Mouse (Mus musculus): Measurements from ENCODE around the gene P2ry6. TPM values are rescaled to one million over a fixed set of nuclear protein-coding genes. Genes with fewer than 3 reads are reported as not detected.

P2ry6 gene
- 2.3 TPM for polyA plus RNA-seq (2015; fragmentation: Illumina TruSeq; extraction: RNeasy Lipid Tissue Mini Kit (QIAGEN cat#74804); ENCODE audit: low read depth, low replicate concordance)

GRCm38 (mm10) chr7:100974135-100974903, at the start of gene P2ry6:
P2ry6 (minus strand) TSS chr7:100974649.

DNA sequence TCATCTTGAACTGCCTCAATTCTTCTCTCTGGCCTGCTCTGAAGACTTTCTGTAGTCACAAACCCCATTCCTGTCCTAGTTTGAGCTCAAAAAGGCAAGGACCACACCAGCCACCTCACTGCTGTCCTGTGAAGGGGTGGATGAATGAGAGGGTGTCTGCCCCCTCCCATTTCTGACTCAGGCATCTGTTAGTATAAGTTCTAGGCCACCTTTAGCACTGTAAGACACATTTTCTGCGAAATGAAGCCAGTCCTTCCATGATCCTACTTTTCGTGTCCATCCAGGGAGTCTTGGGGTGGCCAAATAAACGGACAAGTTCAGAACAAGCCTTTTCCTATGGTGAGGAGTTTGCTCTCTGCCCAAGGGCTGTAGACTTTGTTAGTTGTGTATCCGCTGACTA, 38.1 kb upstream of the P2ry6 start, which contains the start of gene P2ry2:
P2ry2 (minus strand) TSS at position 326 of the 400 bp plus-strand sequence.

DNA sequence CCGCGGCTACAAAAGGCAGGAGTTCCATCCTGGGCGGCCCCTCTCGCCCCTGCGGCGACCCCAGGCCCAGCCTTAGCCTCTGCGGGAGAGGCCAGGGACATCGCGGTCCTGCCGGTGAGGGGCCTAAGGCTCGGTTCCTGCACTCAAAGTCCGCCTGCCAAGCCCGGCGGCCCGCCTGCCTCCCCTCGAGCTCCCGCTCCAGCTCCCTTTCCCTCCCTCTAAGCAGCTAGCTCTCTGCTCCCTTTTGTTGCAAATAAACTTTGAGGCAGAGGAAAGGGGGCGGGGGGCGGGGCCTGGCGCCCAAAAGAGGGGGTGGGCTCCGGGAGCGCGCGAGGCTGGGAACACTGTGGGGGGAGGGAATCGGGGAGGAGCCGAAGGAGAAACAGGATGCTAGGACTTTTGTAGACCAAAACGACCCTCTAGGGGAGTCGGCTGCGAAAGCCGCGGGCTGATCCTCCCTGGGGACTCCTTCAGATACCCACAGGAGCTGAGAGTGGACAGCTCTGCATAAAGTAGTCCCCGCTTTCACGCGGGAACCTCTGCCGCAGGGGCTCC, 42.4 kb downstream of the P2ry6 start, which contains the start of gene Arhgef17:
Arhgef17 (minus strand) TSS at position 182 of the 555 bp plus-strand sequence.

Other genes with a start within 250 kb of the P2ry6 start
- gene Relt, start 111.2 kb downstream of the P2ry6 start, polyA plus RNA-seq (2015; fragmentation: Illumina TruSeq; extraction: RNeasy Lipid Tissue Mini Kit (QIAGEN cat#74804); ENCODE audit: low read depth, low replicate concordance), result 23.3 TPM
- 89.1 TPM for gene Arhgef17, start 42.5 kb downstream of the P2ry6 start, polyA plus RNA-seq (2015; fragmentation: Illumina TruSeq; extraction: RNeasy Lipid Tissue Mini Kit (QIAGEN cat#74804); ENCODE audit: low read depth, low replicate concordance)
- 0.71 TPM for gene P2ry2, start 38.2 kb upstream of the P2ry6 start, polyA plus RNA-seq (2015; fragmentation: Illumina TruSeq; extraction: RNeasy Lipid Tissue Mini Kit (QIAGEN cat#74804); ENCODE audit: low read depth, low replicate concordance)
- gene Fchsd2, start 118.2 kb upstream of the P2ry6 start, polyA plus RNA-seq (2015; fragmentation: Illumina TruSeq; extraction: RNeasy Lipid Tissue Mini Kit (QIAGEN cat#74804); ENCODE audit: low read depth, low replicate concordance), result 26.3 TPM

All from brain, adult 10 weeks (tissue).